Mouse (Mus musculus): Measurements from ENCODE around the gene Mymk.
A peak's percentile ranks its signal among the peaks of the same experiment; 100 is the strongest.

Mymk gene

GRCm38 (mm10) chr2:27032361-27032760 lies 39.6 kb downstream of the Mymk start:
- no peak for DNase-seq

DNA sequence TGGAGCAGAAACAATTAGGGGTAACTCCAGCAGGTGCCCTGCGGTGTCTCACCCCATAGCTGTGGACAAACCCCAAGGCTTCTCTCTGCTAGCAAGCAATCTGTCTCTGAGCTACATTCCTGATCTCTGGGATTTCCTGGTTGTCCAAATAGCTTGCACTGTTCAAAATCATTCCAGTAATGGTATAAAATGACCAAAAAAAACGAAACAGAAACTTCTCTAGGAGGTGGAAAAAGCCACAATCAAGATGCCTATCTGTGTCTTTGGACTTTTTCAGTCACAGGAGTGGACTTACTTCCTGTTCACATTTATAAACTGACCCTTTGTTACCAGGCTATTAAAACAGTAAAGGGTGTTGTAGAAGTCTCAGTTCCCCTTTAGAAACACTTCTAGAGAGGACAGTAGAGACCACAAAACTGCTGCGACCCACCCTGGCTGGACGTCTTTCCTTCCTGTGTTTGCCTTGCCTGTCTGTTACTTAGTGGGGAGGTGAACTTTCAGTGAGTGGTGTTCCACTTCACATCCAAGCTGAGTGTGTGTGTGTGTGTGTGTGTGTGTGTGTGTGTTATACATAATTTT lies 43.5 kb downstream of the Mymk start:
- no peak for DNase-seq

- DNase-seq, result peak; percentile 99
Measured at GRCm38 (mm10) chr2:27027618-27028436, 44.2 kb downstream of the Mymk start, which contains the start of gene Slc2a6. Gene Slc2a6 (minus strand): TSS chr2:27027998.

DNA sequence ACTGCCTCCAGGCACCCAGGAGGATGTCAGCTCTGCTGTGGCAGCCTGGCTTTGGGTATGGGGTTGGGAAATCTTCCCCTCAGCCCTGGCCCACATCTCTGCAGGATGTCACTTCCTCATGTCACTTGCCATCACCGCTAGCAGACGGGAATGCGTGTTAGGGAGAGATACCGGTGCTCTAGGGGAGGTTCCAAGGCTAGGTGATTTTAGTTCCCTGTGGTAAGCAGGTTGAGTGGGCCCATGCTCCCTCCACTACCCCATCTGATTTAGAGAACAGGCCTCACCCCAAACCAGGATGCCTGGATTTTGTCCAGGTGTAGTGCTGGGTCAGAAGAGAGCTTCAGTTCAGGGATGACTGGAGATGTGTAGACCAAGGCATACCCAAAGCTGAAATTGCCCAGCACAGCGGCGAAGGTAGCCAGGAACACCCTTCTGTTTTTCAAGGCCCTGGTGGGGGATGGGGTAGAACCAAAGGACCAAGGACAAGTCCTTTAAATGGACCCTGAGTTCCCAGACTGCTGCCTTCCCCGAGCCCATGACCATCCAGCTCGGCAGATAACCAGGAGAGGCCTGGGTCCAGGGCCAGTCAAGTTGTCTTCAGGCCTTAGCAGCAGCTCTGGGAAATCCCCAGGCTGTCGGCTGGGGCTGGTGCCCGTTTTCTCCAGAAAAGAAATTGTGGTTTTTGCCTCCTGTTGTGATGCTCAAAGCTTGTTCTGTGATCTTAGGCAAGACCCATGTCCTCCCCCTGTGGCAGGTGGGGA lies 44.9 kb downstream of the Mymk start:
- DNase-seq, result no peak

DNA sequence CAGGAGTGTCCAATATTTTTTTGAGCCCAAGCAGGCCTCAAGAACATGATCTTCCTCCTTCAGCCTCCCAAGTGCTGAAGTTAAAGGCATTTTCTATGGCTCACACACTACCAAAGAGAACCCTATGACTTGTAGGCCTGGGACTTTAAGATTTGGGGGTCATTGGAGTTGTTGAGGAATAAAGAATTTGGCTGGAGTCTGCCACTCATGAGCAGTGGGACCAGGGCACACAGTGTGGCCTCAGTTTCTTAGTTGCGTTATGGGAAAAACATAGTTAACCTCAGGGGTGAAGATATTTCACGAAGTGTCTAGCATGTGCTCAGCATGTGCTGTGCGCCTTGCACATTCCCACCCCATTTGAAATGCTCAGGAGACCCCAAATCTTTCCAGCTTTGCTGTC lies 45.6 kb downstream of the Mymk start:
- no peak for DNase-seq

DNA sequence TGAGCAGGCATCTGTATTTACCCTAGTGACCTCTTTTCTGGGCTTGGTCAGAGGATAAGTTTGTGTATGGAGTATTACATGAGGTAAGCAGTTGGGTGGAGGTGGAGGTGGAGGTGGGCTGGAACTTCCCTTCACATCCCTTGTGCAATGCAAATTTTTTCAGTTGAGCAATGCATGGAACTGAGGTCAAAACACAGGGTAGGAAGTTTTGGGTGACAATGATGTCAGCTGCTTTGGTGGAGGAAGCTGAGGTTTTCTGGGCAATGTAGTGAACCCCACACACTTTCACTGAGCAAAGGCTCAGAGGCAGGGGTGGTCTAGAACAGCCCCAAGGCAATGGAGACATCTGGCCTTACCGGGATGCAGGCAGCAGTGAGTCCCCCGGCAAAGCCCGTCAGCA lies 46.4 kb downstream of the Mymk start:
- DNase-seq, result no peak

GRCm38 (mm10) chr2:27024136-27024535 lies 47.8 kb downstream of the Mymk start:
- DNase-seq, result no peak

DNA sequence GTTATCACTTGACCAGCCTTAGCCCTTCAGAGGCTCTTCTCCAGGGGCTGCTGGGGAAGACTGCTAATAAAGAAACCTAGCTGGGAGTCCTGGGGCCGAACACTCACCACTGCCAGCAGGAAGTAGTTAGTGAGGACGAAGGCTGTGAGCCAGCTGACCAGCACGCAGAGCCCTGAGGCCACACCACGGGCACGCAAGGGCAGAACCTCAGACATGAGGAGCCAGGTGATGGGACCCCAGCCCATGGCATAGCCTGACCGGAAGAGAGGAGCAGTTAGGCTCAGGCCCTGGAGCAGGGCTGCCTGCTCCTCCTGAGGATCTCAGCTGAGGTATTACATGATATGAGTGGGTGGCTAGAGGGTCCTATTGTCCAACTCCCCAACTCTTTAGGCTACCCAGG lies 49.4 kb downstream of the Mymk start:
- no peak for DNase-seq

DNA sequence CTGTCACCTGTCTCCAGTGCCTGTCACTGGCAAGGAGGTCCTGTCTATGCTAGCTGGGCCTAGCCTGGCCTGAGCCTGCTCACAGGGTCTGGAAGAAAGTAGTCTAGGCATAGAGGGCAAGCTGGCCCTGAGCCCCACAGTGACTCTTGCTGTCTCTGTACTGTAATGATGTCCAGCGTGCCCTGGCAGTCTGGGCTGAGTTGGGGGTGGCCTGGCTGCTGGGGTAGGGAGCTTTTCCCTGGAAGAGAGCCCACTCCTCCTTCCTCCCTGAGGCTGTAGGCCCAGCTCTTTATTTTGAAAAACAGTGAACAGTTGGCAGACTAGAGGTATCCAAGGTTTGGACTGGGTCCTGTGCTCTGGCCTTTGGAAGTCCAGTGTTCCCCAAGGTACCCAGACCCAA lies 50.9 kb downstream of the Mymk start:
- DNase-seq, result no peak

DNA sequence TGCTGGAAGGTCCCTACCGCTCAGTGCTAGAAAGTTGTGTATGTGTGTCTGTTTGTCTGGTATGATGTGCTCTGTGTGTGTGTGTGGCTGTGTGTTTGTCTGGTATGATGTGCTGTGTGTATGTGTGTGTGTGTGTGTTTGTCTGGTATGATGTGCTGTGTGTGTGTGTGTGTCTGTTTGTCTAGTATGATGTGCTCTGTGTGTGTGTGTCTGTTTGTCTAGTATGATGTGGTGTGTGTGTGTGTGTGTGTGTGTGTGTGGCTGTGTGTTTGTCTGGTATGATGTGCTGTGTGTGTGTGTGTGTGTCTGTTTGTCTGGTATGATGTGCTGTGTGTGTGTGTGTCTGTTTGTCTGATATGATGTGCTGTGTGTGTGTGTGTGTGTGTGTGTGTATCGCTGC lies 52.4 kb downstream of the Mymk start:
- no peak for DNase-seq

- peak; percentile 95 for DNase-seq
Measured at GRCm38 (mm10) chr2:27017802-27018201, 54.2 kb downstream of the Mymk start.

Data from heart, adult 11 months (tissue).